Mouse (Mus musculus) heart, embryonic 14.5 days (tissue): ENCODE measurements around the gene Kcnh2. TPM values are rescaled to one million over a fixed set of nuclear protein-coding genes. Genes with fewer than 3 reads are reported as not detected.

Experiments used
- ATAC-seq: fragments of 200-750 bp; cut with Nextera tagmentation; 2 replicates; pipeline ENCODE4 v1.8.0; 2017; ENCODE audit warnings: low read depth, moderate TSS enrichment; ENCODE audit not compliant: insufficient number of reproducible peaks, insufficient read depth, low FRiP score
- H3K27ac ChIP-seq, 2 experiments: fragments of 200-500 bp in 1 of 2; fragments of 300-500 bp in 1 of 2; sonication (generic) in 1 of 2; replicated peaks in 1 of 2; 2 replicates each; pipeline ENCODE4 v1.5.1; 2012 to 2014; ENCODE audit warnings: low read depth in 2 of 2, low read length in 2 of 2, control low read depth in 1 of 2, mild to moderate bottlenecking in 1 of 2, mixed read lengths in 1 of 2; ENCODE audit not compliant: control insufficient read depth in 1 of 2, insufficient read depth in 1 of 2
- H3K27me3 ChIP-seq: fragments of 300-500 bp; sonication (generic); 2 replicates; pipeline ENCODE4 v1.6.1; 2014; ENCODE audit warnings: mild to moderate bottlenecking, low read length, control low read depth; ENCODE audit not compliant: control insufficient read depth, insufficient read depth
- H3K36me3 ChIP-seq: fragments of 300-500 bp; sonication (generic); 2 replicates; pipeline ENCODE4 v1.6.1; 2014; ENCODE audit warnings: mild to moderate bottlenecking, control low read depth, low read length, mixed read lengths; ENCODE audit not compliant: control insufficient read depth, insufficient read depth
- H3K4me1 ChIP-seq, 2 experiments: fragments of 200-500 bp in 1 of 2; fragments of 300-500 bp in 1 of 2; sonication (generic) in 1 of 2; 2 replicates each; pipeline ENCODE4 v1.6.1; 2012 to 2014; ENCODE audit warnings: low read length in 2 of 2, control low read depth in 1 of 2, mixed read lengths in 1 of 2; ENCODE audit not compliant: control insufficient read depth in 2 of 2, insufficient read depth in 2 of 2
- H3K4me2 ChIP-seq: fragments of 300-500 bp; sonication (generic); 2 replicates; pipeline ENCODE4 v1.6.1; 2014; ENCODE audit warnings: mild to moderate bottlenecking, low read length
- H3K4me3 ChIP-seq, 2 experiments: fragments of 200-500 bp in 1 of 2; fragments of 300-500 bp in 1 of 2; sonication (generic) in 1 of 2; 2 replicates each; pipeline ENCODE4 v1.5.1; 2012 to 2014; ENCODE audit warnings: low read length in 2 of 2, mild to moderate bottlenecking in 2 of 2, control low read depth in 1 of 2, low read depth in 1 of 2, moderate library complexity in 1 of 2; ENCODE audit not compliant: control insufficient read depth in 1 of 2, insufficient read depth in 1 of 2
- H3K9ac ChIP-seq: fragments of 300-500 bp; sonication (generic); 2 replicates; pipeline ENCODE4 v1.6.1; 2014; ENCODE audit warnings: mild to moderate bottlenecking, low read length
- H3K9me3 ChIP-seq: fragments of 300-500 bp; sonication (generic); 2 replicates; pipeline ENCODE4 v1.6.1; 2016; ENCODE audit warnings: low read length, control low read depth; ENCODE audit not compliant: control insufficient read depth
- WGBS: fragments of 180-500 bp; shearing (Covaris S2); extraction: QIAGEN DNeasy Blood & Tissue Kit; methylation state at CpG from one replicate; pipeline ENCODE4 v1.1.7; 2014; 5-methylcytosine and 5-hydroxymethylcytosine counted together
- polyA plus RNA-seq: library from polyadenylated mRNA; unstranded; fragments of >200 nt; fragmentation: Nextera tagmentation; extraction: Ambion mirVana; gene quantifications from 2 replicates; pipeline ENCODE4 v1.2.1, GENCODE M21; 2014

Kcnh2 gene
- polyA plus RNA-seq, 1 experiment from 2014 or later, result 32.9 TPM

- WGBS, result 71% methylated on average over 7 of the region's 7 CpGs
- no peak overlapping the region for H3K4me2 ChIP-seq
- H3K4me1 ChIP-seq, result peaks cover 8 to 17% of the 10 kb centered on the region in 2 experiments
- H3K4me3 ChIP-seq, result no peak overlapping the region
- no peak for ATAC-seq
- H3K36me3 ChIP-seq, result no peaks in the 10 kb centered on the region
- H3K9me3 ChIP-seq, result no peaks in the 10 kb centered on the region
- no peaks in the 10 kb centered on the region for H3K27me3 ChIP-seq
- no peak overlapping the region for H3K27ac ChIP-seq
- H3K9ac ChIP-seq, result no peak overlapping the region
Observed at GRCm38 (mm10) chr5:24286221-24286970, 65.0 kb downstream of the Kcnh2 start.

DNA sequence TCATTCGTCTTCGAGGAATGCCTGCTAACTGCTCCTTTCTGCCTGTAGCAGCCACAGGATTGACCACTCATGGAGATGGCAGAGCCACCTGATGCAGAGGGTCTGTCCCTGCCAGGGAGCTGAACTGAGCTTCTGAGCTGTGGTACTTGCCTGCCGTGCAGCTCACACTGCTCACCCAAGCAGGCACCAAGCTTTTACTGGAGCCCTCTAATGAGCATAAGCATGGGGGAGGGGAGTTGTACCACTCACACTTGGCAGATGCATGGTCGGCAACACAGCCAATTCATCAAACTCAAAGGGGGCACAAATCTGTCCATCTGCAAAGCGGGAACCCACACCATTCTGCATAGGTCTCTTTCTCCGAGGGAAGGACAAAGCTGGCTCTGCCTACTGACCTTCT lies 67.3 kb downstream of the Kcnh2 start:
- no peak for ATAC-seq
- Histone ChIP-seq H3K4me2 (no peak overlapping the region), H3K27ac (no peak overlapping the region), H3K4me3 (no peak overlapping the region), H3K4me1 (peaks cover 8 to 13% of the 10 kb centered on the region in 2 experiments), H3K36me3 (no peaks in the 10 kb centered on the region), H3K9me3 (0 out of 2 replicates have a peak, but pooled peaks cover 2% of the 10 kb centered on the region), H3K27me3 (no peaks in the 10 kb centered on the region), H3K9ac (no peak overlapping the region)
- WGBS, result 79% methylated on average over 6 of the region's 6 CpGs

DNA sequence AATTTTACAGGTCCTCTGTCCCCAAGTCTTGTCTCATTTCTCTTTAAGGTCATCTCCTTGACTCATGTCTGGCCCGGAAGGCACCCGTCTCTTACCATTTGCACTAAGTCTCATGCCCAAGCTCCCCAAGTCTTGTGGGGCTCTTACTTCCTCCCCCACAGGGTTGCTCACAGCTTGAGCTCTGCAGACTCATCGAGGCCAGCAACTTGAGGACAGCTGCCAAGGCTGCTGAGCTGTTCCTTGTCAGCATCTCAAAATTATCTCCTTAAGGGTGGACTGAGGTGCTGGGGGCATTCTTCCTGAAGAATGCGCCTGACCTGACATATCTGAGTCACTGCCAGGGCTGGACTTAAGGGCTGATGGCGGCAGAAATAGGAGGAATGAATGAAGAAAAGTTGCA lies 68.2 kb downstream of the Kcnh2 start:
- no peak overlapping the region for H3K4me2 ChIP-seq
- H3K4me1 ChIP-seq, result peaks cover 8 to 13% of the 10 kb centered on the region in 2 experiments
- H3K9ac ChIP-seq, result no peak overlapping the region
- no peaks in the 10 kb centered on the region for H3K36me3 ChIP-seq
- no peak overlapping the region for H3K27ac ChIP-seq
- no peaks in the 10 kb centered on the region for H3K27me3 ChIP-seq
- 50% methylated on average over 5 of the region's 5 CpGs for WGBS
- ATAC-seq, result no peak
- H3K9me3 ChIP-seq, result 0 out of 2 replicates have a peak, but pooled peaks cover 3% of the 10 kb centered on the region
- no peak overlapping the region for H3K4me3 ChIP-seq

GRCm38 (mm10) chr5:24280523-24280922 lies 70.9 kb downstream of the Kcnh2 start:
- Histone ChIP-seq H3K4me2 (no peak overlapping the region), H3K4me3 (no peak overlapping the region), H3K27ac (no peak overlapping the region), H3K4me1 (peaks cover 3 to 6% of the 10 kb centered on the region in 2 experiments), H3K9me3 (0 out of 2 replicates have a peak, but pooled peaks cover 3% of the 10 kb centered on the region), H3K27me3 (no peaks in the 10 kb centered on the region), H3K36me3 (no peaks in the 10 kb centered on the region), H3K9ac (no peak overlapping the region)
- WGBS, result 76% methylated on average over 2 of the region's 2 CpGs
- ATAC-seq, result no peak

- H3K27me3 ChIP-seq, result no peaks in the 10 kb centered on the region
- H3K9me3 ChIP-seq, result 0 out of 2 replicates have a peak, but pooled peaks cover 3% of the 10 kb centered on the region
- no peak overlapping the region for H3K27ac ChIP-seq
- WGBS, result 70% methylated on average over 4 of the region's 4 CpGs
- peaks cover 3% of the 10 kb centered on the region in 2 experiments; a peak in 1 of 4 replicates for H3K4me1 ChIP-seq
- ATAC-seq, result no peak
- H3K9ac ChIP-seq, result no peak overlapping the region
- no peak overlapping the region for H3K4me3 ChIP-seq
- no peaks in the 10 kb centered on the region for H3K36me3 ChIP-seq
- H3K4me2 ChIP-seq, result no peak overlapping the region
Observed at GRCm38 (mm10) chr5:24279527-24279926, 71.9 kb downstream of the Kcnh2 start.

- 74% methylated on average over 10 of the region's 10 CpGs for WGBS
- Histone ChIP-seq H3K4me1 (peaks cover 5 to 8% of the 10 kb centered on the region in 2 experiments; a peak in 3 of 4 replicates), H3K9me3 (0 out of 2 replicates have a peak, but pooled peaks cover 3% of the 10 kb centered on the region), H3K4me2 (no peak overlapping the region), H3K4me3 (no peak overlapping the region), H3K9ac (no peak overlapping the region), H3K27me3 (no peaks in the 10 kb centered on the region), H3K36me3 (no peaks in the 10 kb centered on the region), H3K27ac (no peak overlapping the region)
- ATAC-seq, result no peak
Observed at GRCm38 (mm10) chr5:24278206-24278605, 73.2 kb downstream of the Kcnh2 start.

DNA sequence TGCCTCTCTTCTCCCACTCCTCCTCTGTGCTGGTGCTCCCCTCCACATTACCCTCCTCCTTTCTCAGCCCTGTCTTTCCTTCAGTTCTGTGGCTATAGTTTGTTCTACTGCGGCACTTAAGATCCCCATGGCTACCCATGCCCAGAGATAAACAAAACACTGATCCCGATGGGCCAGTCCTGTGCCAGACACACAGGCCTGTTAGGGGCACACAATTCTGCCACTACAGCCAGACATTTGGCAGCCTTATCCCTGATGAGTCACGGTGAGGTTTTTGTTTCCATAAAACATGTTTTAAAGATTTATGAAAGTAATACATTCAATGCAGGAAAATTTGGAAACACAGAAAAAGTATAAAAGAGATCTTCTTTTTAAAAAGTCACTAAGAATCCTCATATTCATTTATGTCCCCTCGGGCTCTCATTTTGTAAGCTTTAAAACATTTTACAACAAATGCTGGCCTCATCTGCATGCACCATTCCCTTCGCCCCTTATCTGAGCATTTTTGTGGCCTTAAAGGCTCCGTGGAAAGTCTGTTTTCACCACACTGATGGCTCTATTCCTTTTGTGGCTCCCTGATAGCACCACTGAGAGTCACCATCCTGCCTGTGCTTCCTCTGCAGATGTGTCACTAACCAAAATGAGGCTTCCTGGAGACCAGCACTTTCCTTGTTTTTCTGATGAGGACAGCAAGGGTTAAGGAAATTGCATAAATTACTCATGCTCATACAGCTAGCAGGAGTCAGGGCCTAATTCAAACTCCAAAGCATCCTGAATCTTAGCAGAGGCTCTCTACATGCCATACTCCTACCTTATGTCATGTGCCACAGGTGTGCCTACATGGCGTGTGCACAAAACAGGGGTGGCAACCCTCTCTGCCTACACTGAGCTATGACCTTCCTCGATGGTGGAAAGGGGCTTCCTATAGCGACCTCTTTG lies 77.5 kb downstream of the Kcnh2 start:
- Histone ChIP-seq H3K4me2 (no peak overlapping the region), H3K27ac (no peak overlapping the region; a peak in 1 of 4 replicates), H3K9ac (no peak overlapping the region), H3K4me1 (peaks cover 7 to 10% of the 10 kb centered on the region in 2 experiments; a peak in 3 of 4 replicates), H3K9me3 (no peaks in the 10 kb centered on the region), H3K36me3 (no peaks in the 10 kb centered on the region), H3K4me3 (no peak overlapping the region), H3K27me3 (no peaks in the 10 kb centered on the region)
- no peak for ATAC-seq
- WGBS, result 51% methylated on average over 9 of the region's 9 CpGs
